Mouse (Mus musculus) inflammation-experienced regulatory T-cells, adult 16 weeks (primary cell): ENCODE results near the gene Mfap5. TPM values are rescaled to one million over a fixed set of nuclear protein-coding genes. Genes with fewer than 3 reads are reported as not detected.

Experiments used
- polyA plus RNA-seq: library from polyadenylated mRNA; unstranded; fragments of 100-300 nt; shearing (Covaris generic); gene quantifications from one replicate; pipeline ENCODE4 v1.2.1, GENCODE M21; 2017

Mfap5 gene
- polyA plus RNA-seq, result not detected

GRCm38 (mm10) chr6:122505545-122505944 lies at the start of gene Mfap5:
Gene Mfap5 (plus strand): TSS chr6:122505845.

GRCm38 (mm10) chr6:122498661-122499060 lies 7.0 kb upstream of the Mfap5 start, which contains the start of gene Rimklb:
Gene Rimklb (minus strand): TSS chr6:122498761.

GRCm38 (mm10) chr6:122553606-122554005 lies 48.0 kb downstream of the Mfap5 start, which contains the start of gene Aicda:
Gene Aicda (plus strand): TSS chr6:122553801.

Other genes with a start within 250 kb of the Mfap5 start
- 145 TPM for gene Klrg1, start 223.0 kb upstream of the Mfap5 start, polyA plus RNA-seq
- gene M6pr, start 197.1 kb upstream of the Mfap5 start, polyA plus RNA-seq, result 335 TPM
- 8.5 TPM for gene Phc1, start 165.3 kb upstream of the Mfap5 start, polyA plus RNA-seq
- 0.06 TPM for gene Rimklb, start 7.1 kb upstream of the Mfap5 start, polyA plus RNA-seq
- gene Aicda, start 48.0 kb downstream of the Mfap5 start, polyA plus RNA-seq, result 0.66 TPM
- gene Apobec1, start 96.6 kb downstream of the Mfap5 start, polyA plus RNA-seq, result 34.3 TPM
- gene Gdf3, start 104.2 kb downstream of the Mfap5 start, polyA plus RNA-seq, result not detected
- gene Dppa3, start 120.6 kb downstream of the Mfap5 start, polyA plus RNA-seq, result not detected
- gene Nanog, start 201.6 kb downstream of the Mfap5 start, polyA plus RNA-seq, result not detected